Mouse (Mus musculus) spleen, adult 2 months (tissue): ENCODE results near the gene Gm21958.

ENCODE experiments used
- CTCF ChIP-seq: fragments of 200-500 bp; IDR thresholded peaks from 2 replicates; pipeline ENCODE4 v1.5.1; 2011; ENCODE audit warnings: mild to moderate bottlenecking, inconsistent platforms; ENCODE audit not compliant: insufficient read depth, insufficient read length, insufficient replicate concordance; ENCODE audit errors: extremely low read depth
- POLR2A ChIP-seq: fragments of 200-500 bp; IDR thresholded peaks from 2 replicates; pipeline ENCODE4 v1.6.1; 2011; ENCODE audit warnings: low read depth, low read length, inconsistent platforms

- peak; percentile 7; the same call in 1 of the 2 replicates for TF ChIP-seq CTCF
- TF ChIP-seq POLR2A: no peak
Observed at GRCm38 (mm10) chr3:54723741-54724500, 9.8 kb upstream of the Gm21958 start.
